Comparison of ENCODE assay signal across 24 mouse cellular contexts in the genomic region with DNA sequence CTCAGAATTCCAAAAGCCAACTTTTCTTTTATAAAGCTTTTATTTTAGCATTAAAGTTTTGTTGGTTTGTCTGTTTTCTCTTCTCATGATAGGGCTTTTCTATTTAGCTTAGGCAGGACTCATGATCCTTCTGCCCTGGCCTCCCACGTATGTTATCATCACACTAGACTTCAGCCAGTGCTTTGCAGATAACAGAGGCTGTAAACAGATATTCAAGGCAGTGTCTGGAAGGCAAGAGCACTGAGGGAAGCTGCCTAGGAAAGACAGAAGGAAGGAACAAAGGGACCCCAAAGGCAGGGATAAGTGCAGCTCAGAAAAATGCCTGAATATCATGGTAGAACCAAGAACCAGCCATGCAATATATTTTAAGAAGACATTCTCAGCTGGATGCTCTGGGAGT. TPM values are rescaled to one million over a fixed set of nuclear protein-coding genes. Genes with fewer than 3 reads are reported as not detected.
DNase-seq lines count a peak whose midpoint lies in the region; ATAC-seq and TF ChIP-seq lines count a peak whose summit lies in the region.
"Had no signal": no experiment of that assay in that cellular context is flagged by ENCODE, and none has a peak within 500 bp of the region (broad histone marks: within the 10 kb centered on the region; RNA-seq: fewer than 3 reads in every experiment).

No protein-coding gene starts in this region.

- TF ChIP-seq EP300 in stomach, postnatal 0 days (optimal IDR thresholded peaks at IDR 0.05), result no peak
- peak; percentile 82 for TF ChIP-seq EP300 in liver, embryonic 14.5 days (IDR thresholded peaks at IDR 0.05; ENCODE audit: low read depth)

- H3K9me3 ChIP-seq in stomach, embryonic 15.5 days, result no peaks in the 10 kb centered on the region
- no peaks in the 10 kb centered on the region for H3K9me3 ChIP-seq in stomach, postnatal 0 days (ENCODE audit: control insufficient read depth, low read length)
- H3K9me3 ChIP-seq in intestine, embryonic 15.5 days, result no peaks in the 10 kb centered on the region
- no peaks in the 10 kb centered on the region for H3K9me3 ChIP-seq in liver, embryonic 14.5 days (ENCODE audit: control insufficient read depth, low read length)
- H3K9me3 ChIP-seq: embryonic facial prominence, embryonic 13.5 days; midbrain, embryonic 12.5 days; neural tube, embryonic 13.5 days had no signal

- no peak overlapping the region for H3K4me3 ChIP-seq in stomach, embryonic 15.5 days (replicated peaks)
- no peak overlapping the region for H3K4me3 ChIP-seq in stomach, postnatal 0 days (ENCODE audit: low read depth, low read length)
- no peak overlapping the region for H3K4me3 ChIP-seq in intestine, embryonic 15.5 days (replicated peaks)
- H3K4me3 ChIP-seq in liver, embryonic 14.5 days (ENCODE audit: insufficient read depth in 1 of 2, low read depth in 2 of 2, low read length in 2 of 2), result no peak overlapping the region
- H3K4me3 ChIP-seq: embryonic facial prominence, embryonic 13.5 days; forebrain, embryonic 10.5 days; heart, embryonic 12.5 days; hindbrain, embryonic 15.5 days; midbrain, embryonic 12.5 days; neural tube, embryonic 13.5 days had no signal

- 50% methylated on average over 1 of the region's 1 CpGs for WGBS in stomach, embryonic 15.5 days
- WGBS in stomach, postnatal 0 days, result 56% methylated on average over 1 of the region's 1 CpGs
- 35% methylated on average over 1 of the region's 1 CpGs for WGBS in intestine, embryonic 15.5 days
- WGBS in liver, embryonic 14.5 days (ENCODE audit: insufficient replicate concordance), result 17% methylated on average over 1 of the region's 1 CpGs

- peaks cover 8% of the 10 kb centered on the region; the same call in 1 of the 2 replicates for H3K36me3 ChIP-seq in stomach, embryonic 15.5 days
- H3K36me3 ChIP-seq in stomach, postnatal 0 days (ENCODE audit: control insufficient read depth, insufficient read depth, low read length), result 0 out of 2 replicates have a peak, but pooled peaks cover 4% of the 10 kb centered on the region
- H3K36me3 ChIP-seq in intestine, embryonic 15.5 days, result peaks cover 18% of the 10 kb centered on the region
- H3K36me3 ChIP-seq in liver, embryonic 14.5 days (replicated peaks; ENCODE audit: control insufficient read depth, insufficient read depth, low read depth), result peaks cover 6% of the 10 kb centered on the region

- no peak for TF ChIP-seq CTCF in stomach, postnatal 0 days (IDR thresholded peaks at IDR 0.05; ENCODE audit: low read depth)
- no peak for TF ChIP-seq CTCF in liver, embryonic 14.5 days (IDR thresholded peaks at IDR 0.05; ENCODE audit: low read depth)

- H3K4me1 ChIP-seq in stomach, embryonic 15.5 days, result no peaks in the 10 kb centered on the region
- H3K4me1 ChIP-seq in stomach, postnatal 0 days (replicated peaks; ENCODE audit: control insufficient read depth, insufficient read depth), result no peaks in the 10 kb centered on the region
- H3K4me1 ChIP-seq in intestine, embryonic 15.5 days (replicated peaks), result no peaks in the 10 kb centered on the region
- peaks cover 32 to 33% of the 10 kb centered on the region in 2 experiments for H3K4me1 ChIP-seq in liver, embryonic 14.5 days (replicated peaks; ENCODE audit: control insufficient read depth in 2 of 2, insufficient read depth in 2 of 2, low read length in 1 of 2)
- H3K4me1 ChIP-seq: embryonic facial prominence, embryonic 13.5 days; forebrain, embryonic 10.5 days; hindbrain, embryonic 15.5 days; midbrain, embryonic 12.5 days; neural tube, embryonic 13.5 days had no signal

- no peaks in the 10 kb centered on the region for H3K27me3 ChIP-seq in stomach, embryonic 15.5 days (replicated peaks)
- H3K27me3 ChIP-seq in stomach, postnatal 0 days (ENCODE audit: control insufficient read depth, insufficient read depth, low read length), result no peaks in the 10 kb centered on the region
- no peaks in the 10 kb centered on the region for H3K27me3 ChIP-seq in intestine, embryonic 15.5 days (replicated peaks)
- no peaks in the 10 kb centered on the region for H3K27me3 ChIP-seq in liver, embryonic 14.5 days (ENCODE audit: control insufficient read depth, insufficient read depth, low read length)
- H3K27me3 ChIP-seq: embryonic facial prominence, embryonic 13.5 days; heart, embryonic 12.5 days; hindbrain, embryonic 15.5 days; midbrain, embryonic 12.5 days; neural tube, embryonic 13.5 days had no signal

- H3K27ac ChIP-seq in stomach, embryonic 15.5 days, result no peak overlapping the region
- no peak overlapping the region for H3K27ac ChIP-seq in stomach, postnatal 0 days (replicated peaks)
- no peak overlapping the region for H3K27ac ChIP-seq in intestine, embryonic 15.5 days
- peak overlapping the region; percentile 64 for H3K27ac ChIP-seq in liver, embryonic 14.5 days
- H3K27ac ChIP-seq: embryonic facial prominence, embryonic 13.5 days; forebrain, embryonic 10.5 days; hindbrain, embryonic 15.5 days; midbrain, embryonic 12.5 days; neural tube, embryonic 13.5 days had no signal

- no peak for DNase-seq in stomach, postnatal 0 days (ENCODE audit: low spot score)
- DNase-seq in liver, embryonic 14.5 days (ENCODE audit: low read depth in 3 of 3, low spot score in 3 of 3), result peak in 2 of 3 experiments; percentile 55 to 56
- no peak for DNase-seq in T-cell, adult 2 months (ENCODE audit: low spot score)
- DNase-seq in right cerebral cortex, postnatal 4 days, result no peak
- no peak for DNase-seq in neural tube, embryonic 10.5 days (ENCODE audit: extremely low spot score, low spot score)
- DNase-seq: adrenal gland, adult 8-10 months; B cell, adult 2 months; cerebellum, postnatal 10 days; forebrain, postnatal 0 days; heart, postnatal 36 days; kidney, adult 11 months; lung, embryonic 14.5 days; lung, postnatal 4 days; retina, postnatal 1 day; thymus, adult 18-20 months; thymus, postnatal 4 days had no signal

- no peak overlapping the region for H3K4me2 ChIP-seq in stomach, embryonic 15.5 days
- H3K4me2 ChIP-seq in stomach, postnatal 0 days (replicated peaks; ENCODE audit: low read depth), result no peak overlapping the region
- H3K4me2 ChIP-seq in intestine, embryonic 15.5 days (replicated peaks), result no peak overlapping the region
- peak overlapping the region; percentile 54 for H3K4me2 ChIP-seq in liver, embryonic 14.5 days (ENCODE audit: low read depth)
- H3K4me2 ChIP-seq: embryonic facial prominence, embryonic 13.5 days; heart, embryonic 12.5 days; hindbrain, embryonic 15.5 days; lung, embryonic 14.5 days; midbrain, embryonic 12.5 days; neural tube, embryonic 13.5 days had no signal

- ATAC-seq in stomach, embryonic 15.5 days (ENCODE audit: insufficient read depth, low FRiP score, low read depth), result peak; percentile 79; the same call in 1 of the 2 replicates
- no peak for ATAC-seq in stomach, postnatal 0 days (ENCODE audit: low FRiP score, low TSS enrichment)
- peak; percentile 79 for ATAC-seq in intestine, embryonic 15.5 days
- peak; percentile 94 for ATAC-seq in liver, embryonic 14.5 days (ENCODE audit: insufficient read depth)
- ATAC-seq: forebrain, postnatal 0 days had no signal

- no peak overlapping the region for H3K9ac ChIP-seq in stomach, embryonic 15.5 days
- no peak overlapping the region for H3K9ac ChIP-seq in stomach, postnatal 0 days (ENCODE audit: low read length)
- H3K9ac ChIP-seq in intestine, embryonic 15.5 days, result no peak overlapping the region
- H3K9ac ChIP-seq in liver, embryonic 14.5 days (replicated peaks), result peak overlapping the region; percentile 10; the same call in 1 of the 2 replicates
- H3K9ac ChIP-seq: embryonic facial prominence, embryonic 13.5 days; forebrain, postnatal 0 days; heart, embryonic 12.5 days; hindbrain, embryonic 15.5 days; lung, embryonic 14.5 days; midbrain, embryonic 12.5 days; neural tube, embryonic 13.5 days had no signal

RNA-seq across cellular contexts. Expression of gene Foxn2, which starts 26.1 kb away (rescaled TPM):
- 16.8 and 17.8 TPM in 2 replicates for polyA plus RNA-seq in stomach, embryonic 15.5 days (2015; fragmentation: Nextera tagmentation; extraction: Ambion mirVana)
- polyA plus RNA-seq in stomach, postnatal 0 days (2015; fragmentation: Nextera tagmentation; extraction: Ambion mirVana), result 8.2 and 8.6 TPM in 2 replicates
- 16.2 and 16.4 TPM in 2 replicates for polyA plus RNA-seq in intestine, embryonic 15.5 days (2015; fragmentation: Nextera tagmentation; extraction: Ambion mirVana)
- 3.0 and 4.8 TPM in 2 replicates for polyA plus RNA-seq in liver, embryonic 14.5 days (2012; rRNA removed)
- 8.8 TPM in 2 replicates for polyA plus RNA-seq in liver, embryonic 14.5 days (2014; fragmentation: Nextera tagmentation; extraction: Ambion mirVana)

Comparison
In these comparisons a context has a peak if more than half of its experiments do, and no peak if none do; other contexts are left out.
1. DNase-seq: peak in liver, embryonic 14.5 days (2 of 3); none in stomach, postnatal 0 days (single experiment), T-cell, adult 2 months (single experiment), right cerebral cortex, postnatal 4 days (single experiment) and neural tube, embryonic 10.5 days (single experiment).